Mouse (Mus musculus): ENCODE data around the gene Gm39115. TPM values are rescaled to one million over a fixed set of nuclear protein-coding genes. Genes with fewer than 3 reads are reported as not detected.
"Not testable (repeated sequence)": the region's sequence is repeated elsewhere in the genome, so short reads cannot be mapped to it uniquely, and the experiment has no call there.

Gm39115 gene
- polyA plus RNA-seq, 1 experiment = not detected

DNA sequence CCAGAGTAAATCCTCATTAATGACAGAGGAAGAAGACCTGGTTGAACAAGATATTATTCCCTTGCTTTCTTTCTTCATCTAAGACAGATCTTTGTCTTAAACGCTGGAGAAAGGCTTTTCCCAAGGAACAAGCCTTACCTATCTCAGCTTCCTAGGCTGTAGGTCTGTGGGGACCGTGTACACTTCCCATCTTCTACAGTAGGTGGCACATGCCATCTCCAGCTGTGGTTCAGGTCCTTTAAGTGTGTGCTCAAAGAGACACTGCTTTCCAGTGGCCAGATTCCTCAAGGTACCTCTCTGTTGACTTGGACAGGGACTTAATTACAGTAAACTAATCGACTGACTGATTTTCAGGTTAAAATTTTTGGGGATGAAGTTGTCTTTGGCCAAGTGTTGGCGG, 7.0 kb downstream of the Gm39115 start:
- 49% methylated on average over 4 of the region's 4 CpGs for WGBS
- Histone ChIP-seq H3K27ac (ENCODE audit: control insufficient read depth, insufficient read depth, low read depth, low read length, poor library complexity) (no peak overlapping the region), H3K4me3 (replicated peaks; ENCODE audit: control insufficient read depth, low read depth, low read length) (no peak overlapping the region), H3K4me1 (ENCODE audit: control insufficient read depth, insufficient read depth, low read length) (no peaks in the 10 kb centered on the region)
- TF ChIP-seq POLR2A (IDR thresholded peaks at IDR 0.05; ENCODE audit: borderline replicate concordance, control insufficient read depth, low read depth, low read length) (no peak), CTCF (IDR thresholded peaks at IDR 0.05; ENCODE audit: control insufficient read depth, insufficient read depth, low read length) (no peak)

DNA sequence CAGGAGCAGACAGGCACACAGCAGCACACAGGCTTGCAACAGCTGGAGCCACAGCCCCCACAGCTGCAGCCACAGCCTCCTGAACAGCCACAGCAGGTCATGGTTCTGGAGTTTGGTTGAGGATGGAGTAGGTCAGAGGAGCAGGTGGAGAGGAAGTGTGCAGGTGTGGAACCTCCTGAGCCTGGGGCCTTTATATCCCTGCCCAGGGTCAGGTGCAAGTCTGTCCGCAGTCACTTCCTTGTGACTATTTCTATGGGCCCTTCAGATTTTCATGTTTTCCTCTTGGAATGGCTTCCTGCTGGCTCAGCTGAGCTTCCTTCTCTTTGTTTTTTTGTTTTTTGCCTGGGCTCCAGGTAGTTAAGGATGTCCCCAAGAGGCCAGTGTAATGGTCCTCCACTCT, 15.2 kb downstream of the Gm39115 start, which contains the start of gene Gm45618:
TSS of gene Gm45618 (minus strand) at position 101 of the 400 bp plus-strand sequence.
- not testable (repeated sequence) for H3K4me3 ChIP-seq (replicated peaks; ENCODE audit: control insufficient read depth, low read depth, low read length); H3K27ac ChIP-seq (ENCODE audit: control insufficient read depth, insufficient read depth, low read depth, low read length, poor library complexity); H3K4me1 ChIP-seq (ENCODE audit: control insufficient read depth, insufficient read depth, low read length)
- WGBS = 79% methylated on average over 1 of the region's 1 CpGs

GRCm38 (mm10) chr7:142119632-142120031, 16.2 kb downstream of the Gm39115 start:
- WGBS = 15% methylated on average over 5 of the region's 5 CpGs
- H3K27ac ChIP-seq (ENCODE audit: control insufficient read depth, insufficient read depth, low read depth, low read length, poor library complexity) = no peak overlapping the region
- TF ChIP-seq CTCF (IDR thresholded peaks at IDR 0.05; ENCODE audit: control insufficient read depth, insufficient read depth, low read length) (peak; percentile 42; the same call in 1 of the 2 replicates), POLR2A (IDR thresholded peaks at IDR 0.05; ENCODE audit: borderline replicate concordance, control insufficient read depth, low read depth, low read length) (no peak)
- H3K4me1 ChIP-seq (ENCODE audit: control insufficient read depth, insufficient read depth, low read length) = no peaks in the 10 kb centered on the region
- H3K4me3 ChIP-seq (replicated peaks; ENCODE audit: control insufficient read depth, low read depth, low read length) = no peak overlapping the region

DNA sequence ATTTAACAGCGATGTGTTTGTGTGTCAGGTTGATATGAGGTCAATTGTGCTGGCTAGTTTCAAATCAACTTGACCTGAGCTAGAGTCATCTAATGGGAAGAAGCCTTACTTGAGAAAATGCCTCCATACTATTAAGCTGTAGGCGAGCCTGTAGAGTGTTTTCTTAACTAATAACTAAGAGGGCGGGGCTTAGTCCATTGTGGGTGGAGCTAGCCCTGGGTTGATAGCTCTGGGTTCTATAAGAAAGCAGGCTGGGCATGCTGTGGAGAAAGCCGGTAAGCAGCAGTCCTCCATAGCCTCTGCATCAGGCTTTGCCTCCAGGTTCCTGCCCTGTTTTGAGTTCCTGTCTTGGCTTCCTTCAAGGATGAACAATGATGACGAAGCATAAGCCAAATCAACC, 31.1 kb downstream of the Gm39115 start:
- WGBS = 47% methylated on average over 5 of the region's 5 CpGs
- no peak overlapping the region for H3K4me3 ChIP-seq (replicated peaks; ENCODE audit: control insufficient read depth, low read depth, low read length)
- H3K27ac ChIP-seq (ENCODE audit: control insufficient read depth, insufficient read depth, low read depth, low read length, poor library complexity) = no peak overlapping the region
- TF ChIP-seq CTCF (IDR thresholded peaks at IDR 0.05; ENCODE audit: control insufficient read depth, insufficient read depth, low read length) (no peak), POLR2A (IDR thresholded peaks at IDR 0.05; ENCODE audit: borderline replicate concordance, control insufficient read depth, low read depth, low read length) (no peak)
- no peaks in the 10 kb centered on the region for H3K4me1 ChIP-seq (ENCODE audit: control insufficient read depth, insufficient read depth, low read length)

DNA sequence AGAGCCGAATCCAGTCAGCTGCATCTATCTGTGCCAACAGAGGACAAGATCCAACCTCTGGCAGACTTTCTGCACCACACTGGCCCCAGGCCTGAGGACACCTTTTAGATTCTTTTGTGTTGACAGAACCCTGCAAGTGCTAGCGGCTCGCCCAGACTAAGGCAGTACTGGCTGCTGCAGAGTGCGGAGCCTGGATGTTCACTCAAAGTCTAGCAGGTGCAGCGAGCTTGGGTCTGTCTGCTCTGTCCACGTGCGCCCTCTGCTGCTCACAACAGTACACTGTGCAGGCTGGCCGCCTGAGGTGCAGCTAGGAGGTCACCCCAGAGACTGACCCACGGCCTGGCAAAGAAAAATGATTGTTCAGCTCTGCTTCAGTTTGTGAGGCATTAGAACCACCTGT, 38.1 kb downstream of the Gm39115 start:
- 8% methylated on average over 9 of the region's 9 CpGs for WGBS
- no peak overlapping the region for H3K27ac ChIP-seq (ENCODE audit: control insufficient read depth, insufficient read depth, low read depth, low read length, poor library complexity)
- no peak overlapping the region for H3K4me3 ChIP-seq (replicated peaks; ENCODE audit: control insufficient read depth, low read depth, low read length)
- no peaks in the 10 kb centered on the region for H3K4me1 ChIP-seq (ENCODE audit: control insufficient read depth, insufficient read depth, low read length)
- TF ChIP-seq POLR2A (IDR thresholded peaks at IDR 0.05; ENCODE audit: borderline replicate concordance, control insufficient read depth, low read depth, low read length) = no peak
- TF ChIP-seq CTCF (IDR thresholded peaks at IDR 0.05; ENCODE audit: control insufficient read depth, insufficient read depth, low read length) = peak; percentile 97

DNA sequence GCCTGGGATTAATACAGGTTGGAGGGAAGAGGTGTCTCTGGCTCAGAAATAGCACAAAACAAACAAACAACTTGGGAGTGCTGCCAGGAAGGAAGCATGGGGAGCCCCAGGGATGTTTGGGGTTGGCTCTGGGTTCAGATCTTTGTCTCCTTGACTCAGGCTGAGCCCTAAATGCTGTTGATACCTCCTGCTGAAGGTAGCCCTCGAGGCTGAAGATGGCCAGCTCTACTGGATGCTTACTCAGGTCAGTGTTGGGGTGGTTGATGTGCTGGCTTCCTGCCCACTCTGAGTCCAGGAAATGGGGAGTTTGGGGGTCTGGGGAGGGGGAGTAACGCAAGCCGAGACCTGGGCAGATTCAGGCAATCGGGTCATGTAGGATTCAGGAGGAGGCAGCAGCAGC, 39.1 kb downstream of the Gm39115 start:
- no peaks in the 10 kb centered on the region for H3K4me1 ChIP-seq (ENCODE audit: control insufficient read depth, insufficient read depth, low read length)
- no peak for TF ChIP-seq POLR2A (IDR thresholded peaks at IDR 0.05; ENCODE audit: borderline replicate concordance, control insufficient read depth, low read depth, low read length)
- no peak for TF ChIP-seq CTCF (IDR thresholded peaks at IDR 0.05; ENCODE audit: control insufficient read depth, insufficient read depth, low read length)
- H3K4me3 ChIP-seq (replicated peaks; ENCODE audit: control insufficient read depth, low read depth, low read length) = no peak overlapping the region
- H3K27ac ChIP-seq (ENCODE audit: control insufficient read depth, insufficient read depth, low read depth, low read length, poor library complexity) = no peak overlapping the region
- 48% methylated on average over 4 of the region's 4 CpGs for WGBS

DNA sequence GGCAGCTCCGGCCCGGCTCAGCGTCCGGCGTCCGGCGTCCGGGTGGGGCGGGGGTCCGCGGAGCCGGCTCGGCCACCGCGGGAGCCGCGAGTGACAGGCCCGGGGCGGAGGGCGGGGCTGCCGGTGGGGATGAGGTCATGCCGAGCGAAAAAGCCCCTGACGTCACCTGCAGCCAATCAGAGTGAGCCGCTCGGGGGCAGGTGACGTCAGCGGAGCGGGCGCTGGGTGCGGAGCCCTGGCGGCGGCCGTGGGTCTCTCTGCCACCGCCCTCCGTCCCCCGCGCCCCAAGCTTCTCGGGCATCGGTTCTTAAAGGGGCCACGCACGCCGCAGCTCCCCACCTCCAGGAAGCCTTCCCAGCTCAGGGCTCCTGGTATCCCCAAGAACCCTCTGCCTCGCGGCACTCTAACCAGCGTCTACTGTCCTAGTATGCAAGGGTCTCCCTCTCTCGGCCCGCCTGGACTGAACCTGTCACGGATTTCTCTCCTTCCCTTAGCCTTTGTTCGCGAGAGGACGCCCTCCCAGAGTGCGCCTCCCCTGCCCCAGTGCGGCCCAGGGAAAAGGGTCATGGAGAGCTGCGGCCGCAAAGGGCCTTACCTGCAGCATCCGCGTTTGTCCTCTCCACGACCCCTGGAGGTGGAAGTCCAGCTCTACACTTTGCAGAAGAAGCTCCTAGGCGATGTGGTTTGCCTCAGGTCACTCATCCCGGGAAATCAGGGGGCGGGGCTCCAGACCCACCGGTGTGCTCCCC, 40.5 kb downstream of the Gm39115 start, which contains the start of gene Dusp8:
TSS of gene Dusp8 (minus strand) at position 661 of the 749 bp plus-strand sequence.
- 1% methylated on average over 62 of the region's 63 CpGs for WGBS
- no peak for TF ChIP-seq POLR2A (IDR thresholded peaks at IDR 0.05; ENCODE audit: borderline replicate concordance, control insufficient read depth, low read depth, low read length)
- TF ChIP-seq CTCF (IDR thresholded peaks at IDR 0.05; ENCODE audit: control insufficient read depth, insufficient read depth, low read length) = peak; percentile 38; the same call in 1 of the 2 replicates
- peak within 1 kb of the TSS; percentile 87 for H3K27ac ChIP-seq (ENCODE audit: control insufficient read depth, insufficient read depth, low read depth, low read length, poor library complexity)
- no peaks in the 10 kb centered on the region for H3K4me1 ChIP-seq (ENCODE audit: control insufficient read depth, insufficient read depth, low read length)
- H3K4me3 ChIP-seq (replicated peaks; ENCODE audit: control insufficient read depth, low read depth, low read length) = peak within 1 kb of the TSS; percentile 74

GRCm38 (mm10) chr7:142094301-142095143, 41.3 kb downstream of the Gm39115 start:
- 5% methylated on average over 89 of the region's 89 CpGs for WGBS
- no peaks in the 10 kb centered on the region for H3K4me1 ChIP-seq (ENCODE audit: control insufficient read depth, insufficient read depth, low read length)
- peak overlapping the region; percentile 87 for H3K27ac ChIP-seq (ENCODE audit: control insufficient read depth, insufficient read depth, low read depth, low read length, poor library complexity)

More at GRCm38 (mm10) chr7:142094301-142095143, 41.3 kb downstream of the Gm39115 start:
- H3K4me3 ChIP-seq (replicated peaks; ENCODE audit: control insufficient read depth, low read depth, low read length) = peak overlapping the region; percentile 74
- no peak for TF ChIP-seq CTCF (IDR thresholded peaks at IDR 0.05; ENCODE audit: control insufficient read depth, insufficient read depth, low read length)
- TF ChIP-seq POLR2A (IDR thresholded peaks at IDR 0.05; ENCODE audit: borderline replicate concordance, control insufficient read depth, low read depth, low read length) = peak; percentile 8; the same call in 1 of the 2 replicates
